Mouse (Mus musculus) ovary, postnatal 14 days (tissue): ENCODE data around the gene Pnma1.

Experiments
- DNase-seq: peaks from one replicate; pipeline ENCODE4 v3.0.0; 2022; ENCODE audit warnings: low spot score

Pnma1 gene

GRCm38 (mm10) chr12:84178652-84179445 is 30.6 kb upstream of the Pnma1 start:
- DNase-seq, result no peak

- no peak for DNase-seq
Observed at GRCm38 (mm10) chr12:84178052-84178451, 29.8 kb upstream of the Pnma1 start.

GRCm38 (mm10) chr12:84176886-84177765 is 28.8 kb upstream of the Pnma1 start:
- DNase-seq, result no peak

DNA sequence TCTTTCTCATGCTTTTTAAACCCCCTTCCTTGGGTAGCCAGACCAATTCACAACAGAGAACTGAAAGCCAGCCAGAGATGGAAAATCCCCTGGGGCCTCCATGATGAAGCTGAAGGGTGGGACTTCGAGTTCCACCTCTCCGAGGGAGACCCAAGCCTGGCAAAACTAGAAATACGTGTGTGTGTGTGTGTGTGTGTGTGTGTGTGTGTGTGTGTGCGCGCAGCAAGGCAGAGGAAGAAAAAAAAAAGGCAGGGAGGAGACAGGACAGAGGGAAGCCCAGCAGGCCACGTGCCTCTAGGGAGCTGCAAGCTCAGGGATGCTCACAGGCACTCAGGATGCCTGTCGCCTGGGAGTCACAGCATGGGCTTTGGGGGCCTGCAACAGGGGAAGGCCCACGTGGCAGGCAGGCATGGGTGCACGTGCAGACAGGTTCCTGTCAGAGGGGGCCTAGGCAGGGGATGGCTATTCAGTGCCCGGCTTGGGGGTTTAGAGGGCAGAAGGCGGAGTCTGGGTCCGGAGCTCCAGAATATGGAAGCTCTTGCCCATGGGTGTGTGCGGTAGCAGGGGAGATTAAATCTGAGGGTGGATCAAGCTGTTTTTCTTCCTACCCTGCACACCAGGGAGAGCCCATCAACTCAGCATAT is 28.0 kb upstream of the Pnma1 start:
- DNase-seq, result no peak

DNA sequence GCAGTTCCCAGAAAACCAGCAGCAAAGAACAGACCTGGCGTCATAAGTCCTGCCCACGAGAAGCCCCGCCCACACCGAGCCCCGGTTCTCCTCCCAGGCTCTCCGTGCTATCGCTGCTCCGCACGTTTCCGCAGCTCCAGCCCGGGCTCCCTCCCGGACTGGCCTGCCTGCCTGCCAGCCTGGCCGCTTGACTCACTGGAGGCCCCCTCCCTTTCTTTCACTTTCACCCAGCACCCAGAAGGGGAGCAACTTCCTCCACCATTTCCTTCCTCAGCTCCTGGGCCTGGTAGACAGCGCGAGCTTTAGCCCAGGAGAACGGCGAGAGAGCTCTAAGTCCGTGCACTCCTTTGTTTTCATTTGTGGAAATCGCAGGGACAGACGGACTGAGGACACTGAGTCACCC is 27.4 kb upstream of the Pnma1 start:
- DNase-seq, result peak; percentile 65

DNA sequence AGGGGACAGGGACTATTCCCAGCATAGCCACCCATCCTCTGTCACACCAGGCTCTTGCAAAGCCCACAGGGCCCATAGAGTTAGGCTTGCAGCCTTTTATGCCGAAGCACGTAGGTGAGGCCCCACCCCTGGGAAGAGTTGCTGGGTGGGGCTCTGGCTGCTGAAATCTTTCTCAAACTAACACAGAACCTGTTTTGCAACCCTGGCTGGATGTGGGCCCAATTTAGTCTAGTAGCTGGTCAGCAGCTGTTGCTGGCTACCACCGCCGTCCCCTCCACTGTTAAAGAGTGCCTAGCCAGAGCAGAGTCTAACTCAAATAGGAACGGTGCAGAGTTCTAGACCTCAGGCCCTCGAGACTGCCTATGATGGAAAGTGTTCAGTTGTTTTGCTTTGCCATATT is 26.6 kb upstream of the Pnma1 start:
- peak; percentile 69 for DNase-seq

GRCm38 (mm10) chr12:84174190-84174811 is 26.0 kb upstream of the Pnma1 start:
- no peak for DNase-seq

DNA sequence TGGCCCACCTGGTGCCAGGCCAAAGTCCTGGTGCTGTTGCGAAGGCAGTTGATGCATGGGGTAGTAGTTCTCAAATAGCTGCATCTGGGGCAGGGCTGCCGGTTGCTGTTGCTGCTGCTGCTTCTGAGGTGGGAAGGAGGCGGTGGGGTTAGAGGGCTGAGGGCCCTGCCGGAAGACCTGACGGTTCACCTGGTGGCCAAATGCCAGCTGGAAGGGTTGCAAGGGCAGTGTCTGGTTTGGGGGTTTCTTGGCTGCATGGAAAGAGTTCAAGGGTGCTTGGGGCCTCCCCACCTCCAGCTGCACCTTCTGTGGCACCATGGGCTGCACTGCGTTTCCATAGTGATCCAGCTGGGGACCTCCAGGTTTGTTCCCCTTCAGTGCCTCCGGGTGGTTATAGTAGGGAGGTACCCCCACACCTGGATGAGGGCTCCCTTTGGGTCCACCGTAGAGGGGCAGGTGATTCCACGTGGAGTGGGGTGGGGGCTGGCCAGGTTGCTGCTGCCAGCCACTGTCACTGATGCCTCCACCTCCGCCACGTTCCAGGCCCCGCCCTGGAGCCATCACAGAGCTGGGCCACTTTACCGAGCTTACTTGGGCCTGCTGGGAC is 25.1 kb upstream of the Pnma1 start:
- DNase-seq, result no peak

GRCm38 (mm10) chr12:84172862-84173261 is 24.6 kb upstream of the Pnma1 start:
- DNase-seq, result no peak

DNA sequence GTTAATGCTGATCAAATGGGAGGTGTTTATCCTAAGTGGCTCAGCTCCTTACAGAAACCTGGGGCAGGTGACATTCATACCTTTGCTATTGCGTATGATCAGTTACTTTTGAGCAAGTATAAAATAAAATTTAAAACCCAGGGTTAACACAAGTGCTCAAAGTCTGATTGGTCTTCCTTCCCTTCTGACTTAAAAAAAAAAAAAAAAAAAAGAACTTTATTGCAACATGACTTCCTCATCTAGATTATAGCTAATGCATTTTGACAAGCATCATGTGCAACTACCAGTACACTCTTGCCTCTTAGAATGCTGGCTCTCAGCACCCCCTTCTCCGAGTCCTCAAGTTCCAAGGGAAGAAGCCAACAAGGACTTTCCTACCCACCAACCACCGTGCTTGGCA is 23.9 kb upstream of the Pnma1 start:
- DNase-seq, result no peak

DNA sequence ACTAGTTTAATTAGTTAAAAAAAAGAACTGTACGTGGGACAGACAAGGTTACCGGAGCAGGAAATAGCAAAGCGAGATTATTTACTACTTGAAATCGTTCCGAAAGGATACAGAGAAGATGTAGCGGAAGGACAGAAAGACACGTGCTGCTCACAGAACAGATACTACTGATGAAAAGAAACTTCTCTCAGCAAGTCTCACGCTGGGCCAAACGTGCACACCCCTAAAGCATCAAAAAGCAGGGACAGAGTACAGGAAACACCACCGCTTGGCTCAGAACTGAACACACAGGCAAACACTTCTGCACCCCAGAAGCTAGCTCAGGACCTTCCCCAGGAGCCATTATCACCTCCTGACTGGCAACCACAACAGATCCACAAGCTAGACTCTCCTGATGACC is 22.3 kb upstream of the Pnma1 start:
- DNase-seq, result no peak

- no peak for DNase-seq
Observed at GRCm38 (mm10) chr12:84165631-84166373, 17.5 kb upstream of the Pnma1 start.

- no peak for DNase-seq
Observed at GRCm38 (mm10) chr12:84163586-84164110, 15.4 kb upstream of the Pnma1 start.

GRCm38 (mm10) chr12:84163133-84163532 is 14.8 kb upstream of the Pnma1 start:
- DNase-seq, result no peak

DNA sequence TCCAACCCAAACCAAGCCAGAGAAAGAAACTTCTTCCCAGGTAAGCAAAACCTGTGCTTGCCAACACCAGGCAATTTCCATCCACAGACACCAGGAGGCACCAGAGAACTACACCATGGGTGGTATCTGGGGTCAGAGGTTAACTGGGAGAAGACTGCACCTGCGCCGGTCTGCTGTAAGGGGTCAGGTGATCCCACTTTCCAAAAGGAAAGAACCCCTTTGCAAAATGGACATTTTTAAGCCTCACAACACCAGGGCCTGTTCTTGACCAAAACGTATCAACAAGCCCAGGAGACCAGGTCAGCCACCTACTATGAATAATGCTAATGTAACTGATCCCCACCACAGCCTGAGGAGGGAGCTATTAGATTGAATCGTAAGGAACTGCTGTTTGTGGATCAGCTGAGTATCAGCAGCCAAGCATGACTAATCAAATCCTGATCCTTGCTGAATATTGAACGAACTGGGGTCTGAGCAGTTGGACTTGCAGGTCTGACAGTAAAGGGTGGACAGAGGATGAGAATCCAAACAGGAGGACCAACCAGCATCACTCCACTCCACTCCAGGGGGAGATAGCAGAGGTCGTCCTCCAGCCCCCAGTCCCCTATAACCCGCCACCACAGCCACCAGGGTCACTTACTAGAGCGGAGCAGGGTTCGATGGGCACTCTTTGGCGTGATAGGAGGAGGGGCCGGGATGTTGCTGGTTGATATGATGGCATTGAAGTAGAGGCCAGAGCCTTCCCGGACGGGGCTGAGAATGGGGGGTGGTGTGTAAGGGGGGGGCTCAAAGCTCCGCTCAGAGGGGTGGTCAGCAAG is 13.5 kb upstream of the Pnma1 start:
- no peak for DNase-seq

DNA sequence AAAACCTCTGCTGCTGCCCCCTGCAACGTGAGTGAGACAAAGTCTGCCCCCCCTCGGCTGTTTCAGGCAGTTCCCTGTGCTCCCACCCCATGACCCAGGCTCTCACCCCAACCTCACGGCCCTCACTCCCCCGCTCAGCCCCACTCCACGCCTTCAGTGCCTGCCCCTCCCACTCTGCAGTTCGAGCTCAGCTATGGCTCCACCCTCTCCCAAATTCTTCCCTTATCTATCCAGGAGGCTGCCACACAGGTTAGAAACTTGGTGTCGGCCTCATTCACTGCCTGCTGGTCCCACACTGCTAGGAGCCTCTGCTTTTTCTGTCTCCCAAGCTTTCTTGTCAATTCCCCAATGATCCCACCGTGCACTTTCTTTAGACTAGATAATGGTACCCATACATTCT is 12.8 kb upstream of the Pnma1 start:
- DNase-seq, result no peak

GRCm38 (mm10) chr12:84160491-84160890 is 12.2 kb upstream of the Pnma1 start:
- no peak for DNase-seq

DNA sequence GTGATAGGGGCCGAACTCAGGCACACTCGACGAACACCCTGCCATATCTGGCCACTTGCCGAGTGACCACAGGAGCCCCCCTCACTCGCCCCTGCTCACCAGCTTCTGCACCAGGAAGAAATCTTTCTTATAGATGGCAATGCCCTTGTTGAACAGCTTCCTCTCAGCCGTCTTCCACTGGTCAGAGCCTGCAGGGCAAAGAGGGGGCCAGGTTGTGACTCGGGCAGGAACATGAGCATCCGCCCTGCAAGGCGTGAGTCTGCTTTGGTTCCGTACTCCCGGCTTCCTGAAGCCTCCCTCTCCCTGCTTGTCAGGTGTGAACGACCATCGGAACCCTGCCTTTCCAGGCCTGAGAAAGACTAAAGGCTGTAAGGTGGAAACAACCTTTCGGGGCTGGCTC is 9.9 kb upstream of the Pnma1 start:
- no peak for DNase-seq

GRCm38 (mm10) chr12:84156210-84156609 is 7.9 kb upstream of the Pnma1 start:
- DNase-seq, result no peak

GRCm38 (mm10) chr12:84155523-84155871 is 7.2 kb upstream of the Pnma1 start:
- no peak for DNase-seq
